Mouse (Mus musculus) heart, embryonic 16.5 days (tissue): ENCODE measurements around the gene Selenoi. TPM values are rescaled to one million over a fixed set of nuclear protein-coding genes. Genes with fewer than 3 reads are reported as not detected.
A peak's percentile ranks its signal among the peaks of the same experiment; 100 is the strongest.

ENCODE experiments used
- ATAC-seq: fragments of 200-750 bp; cut with Nextera tagmentation; replicated peaks from 2 replicates; pipeline ENCODE4 v1.8.0; 2017; ENCODE audit warnings: moderate number of reproducible peaks; ENCODE audit not compliant: insufficient read depth, low FRiP score; ENCODE audit errors: extremely low read depth
- H3K27ac ChIP-seq: fragments of 300-500 bp; sonication (generic); 2 replicates; pipeline ENCODE4 v1.5.1; 2014; ENCODE audit warnings: mild to moderate bottlenecking, low read length, control low read depth, moderate library complexity
- H3K27me3 ChIP-seq: fragments of 300-500 bp; sonication (generic); 2 replicates; pipeline ENCODE4 v1.6.1; 2014; ENCODE audit warnings: low read length, mixed read lengths; ENCODE audit not compliant: control insufficient read depth, insufficient read depth
- H3K36me3 ChIP-seq: fragments of 300-500 bp; sonication (generic); 2 replicates; pipeline ENCODE4 v1.6.1; 2014; ENCODE audit not compliant: control insufficient read depth, insufficient read depth
- H3K4me1 ChIP-seq: fragments of 300-500 bp; sonication (generic); 2 replicates; pipeline ENCODE4 v1.6.1; 2014; ENCODE audit warnings: low read length, mixed read lengths; ENCODE audit not compliant: control insufficient read depth, insufficient read depth
- H3K4me2 ChIP-seq: fragments of 300-500 bp; sonication (generic); 2 replicates; pipeline ENCODE4 v1.6.1; 2014; ENCODE audit warnings: low read depth, mild to moderate bottlenecking, control low read depth, low read length
- H3K4me3 ChIP-seq: fragments of 300-500 bp; sonication (generic); 2 replicates; pipeline ENCODE4 v1.5.1; 2014; ENCODE audit warnings: mild to moderate bottlenecking, control low read depth, low read length
- H3K9ac ChIP-seq: fragments of 300-500 bp; sonication (generic); 2 replicates; pipeline ENCODE4 v1.6.1; 2014; ENCODE audit warnings: low read length, control low read depth
- H3K9me3 ChIP-seq: fragments of 300-500 bp; sonication (generic); replicated peaks from 2 replicates; pipeline ENCODE4 v1.6.1; 2016; ENCODE audit warnings: low read length; ENCODE audit not compliant: control insufficient read depth
- WGBS: fragments of 180-500 bp; shearing (Covaris S2); extraction: QIAGEN DNeasy Blood & Tissue Kit; methylation state at CpG from one replicate; pipeline ENCODE4 v1.1.7; 2014; 5-methylcytosine and 5-hydroxymethylcytosine counted together
- polyA plus RNA-seq: library from polyadenylated mRNA; unstranded; fragments of >200 nt; fragmentation: Nextera tagmentation; extraction: Ambion mirVana; gene quantifications from 2 replicates; pipeline ENCODE4 v1.2.1, GENCODE M21; 2015

Selenoi gene
- polyA plus RNA-seq, 1 experiment from 2014 or later: 12.8 TPM

DNA sequence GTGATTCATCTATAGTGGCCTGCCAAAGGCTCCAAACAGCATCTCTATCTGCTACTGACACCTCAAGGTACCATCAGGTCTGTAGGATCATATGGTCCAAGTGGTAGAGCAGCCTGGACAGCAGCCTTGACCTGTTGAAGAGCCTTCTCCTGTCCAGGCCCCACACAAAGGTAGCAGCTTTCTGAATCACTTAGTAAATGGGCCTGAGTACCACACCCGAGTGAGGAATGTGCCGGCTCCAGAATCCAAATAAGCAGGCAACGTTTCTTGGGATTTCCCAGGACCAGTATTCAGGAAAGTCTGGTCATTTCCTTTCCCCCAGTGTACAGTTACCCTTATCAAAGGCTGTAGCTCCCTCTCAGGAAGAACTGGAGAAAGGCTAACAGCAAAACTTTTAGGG is 46.6 kb downstream of the Selenoi start:
- WGBS: 50% methylated on average over 3 of the region's 3 CpGs
- H3K27ac ChIP-seq: no peak overlapping the region

DNA sequence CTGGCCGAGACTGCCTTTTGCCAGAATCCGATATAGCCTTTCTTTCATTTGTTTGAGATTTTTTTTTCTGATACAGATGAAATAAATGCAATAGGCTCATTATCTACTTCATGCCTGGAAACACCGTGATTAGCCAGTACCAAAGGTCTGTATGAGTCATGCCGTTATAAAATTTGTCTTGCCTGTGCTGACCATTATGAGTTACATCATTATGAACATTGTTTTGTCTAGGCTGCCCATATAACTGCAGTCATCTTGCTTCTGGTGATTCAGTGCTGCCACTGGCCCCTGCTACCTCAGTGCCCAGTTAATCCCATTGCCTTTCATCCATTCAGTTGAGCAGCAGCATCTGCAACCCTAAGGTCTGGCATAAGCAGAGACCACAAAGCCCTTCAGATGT is 47.1 kb downstream of the Selenoi start:
- no peak overlapping the region for H3K9ac ChIP-seq
- no peak overlapping the region for H3K4me2 ChIP-seq
- ATAC-seq: no peak
- H3K4me1 ChIP-seq: peaks cover 2% of the 10 kb centered on the region; the same call in 1 of the 2 replicates
- H3K9me3 ChIP-seq: no peaks in the 10 kb centered on the region
- 72% methylated on average over 4 of the region's 4 CpGs for WGBS
- no peaks in the 10 kb centered on the region for H3K27me3 ChIP-seq
- no peaks in the 10 kb centered on the region for H3K36me3 ChIP-seq
- H3K4me3 ChIP-seq: no peak overlapping the region
- no peak overlapping the region for H3K27ac ChIP-seq

More for the DNA sequence above, 46.6 kb downstream of the Selenoi start:
- Histone ChIP-seq H3K4me3 (no peak overlapping the region), H3K9ac (no peak overlapping the region), H3K27me3 (no peaks in the 10 kb centered on the region), H3K4me2 (no peak overlapping the region), H3K4me1 (peaks cover 2% of the 10 kb centered on the region; the same call in 1 of the 2 replicates), H3K36me3 (no peaks in the 10 kb centered on the region), H3K9me3 (no peaks in the 10 kb centered on the region)
- ATAC-seq: no peak

- no peaks in the 10 kb centered on the region for H3K36me3 ChIP-seq
- H3K27me3 ChIP-seq: no peaks in the 10 kb centered on the region
- H3K4me1 ChIP-seq: peaks cover 2% of the 10 kb centered on the region; the same call in 1 of the 2 replicates
- peak overlapping the region; percentile 72; the same call in 1 of the 2 replicates for H3K4me2 ChIP-seq
- no peak overlapping the region for H3K27ac ChIP-seq
- no peak for ATAC-seq
- H3K9me3 ChIP-seq: peaks cover 5% of the 10 kb centered on the region
- peak overlapping the region; percentile 46 for H3K4me3 ChIP-seq
- H3K9ac ChIP-seq: no peak overlapping the region; the same call in 1 of the 2 replicates
- 34% methylated on average over 8 of the region's 9 CpGs for WGBS
Measured at GRCm38 (mm10) chr5:30280864-30281263, 48.5 kb downstream of the Selenoi start.

- Histone ChIP-seq H3K4me1 (peaks cover 2% of the 10 kb centered on the region; the same call in 1 of the 2 replicates), H3K36me3 (no peaks in the 10 kb centered on the region), H3K4me2 (peak within 1 kb of the TSS; percentile 72), H3K27me3 (no peaks in the 10 kb centered on the region), H3K27ac (no peak within 1 kb of the TSS), H3K9me3 (peaks cover 5% of the 10 kb centered on the region), H3K9ac (peak within 1 kb of the TSS; percentile 35; the same call in 1 of the 2 replicates), H3K4me3 (peak within 1 kb of the TSS; percentile 46)
- peak; percentile 81 for ATAC-seq
- 6% methylated on average over 25 of the region's 26 CpGs for WGBS
Measured at GRCm38 (mm10) chr5:30281291-30281732, 48.9 kb downstream of the Selenoi start, which contains the start of gene Drc1. TSS of gene Drc1 (plus strand) at chr5:30281388.

DNA sequence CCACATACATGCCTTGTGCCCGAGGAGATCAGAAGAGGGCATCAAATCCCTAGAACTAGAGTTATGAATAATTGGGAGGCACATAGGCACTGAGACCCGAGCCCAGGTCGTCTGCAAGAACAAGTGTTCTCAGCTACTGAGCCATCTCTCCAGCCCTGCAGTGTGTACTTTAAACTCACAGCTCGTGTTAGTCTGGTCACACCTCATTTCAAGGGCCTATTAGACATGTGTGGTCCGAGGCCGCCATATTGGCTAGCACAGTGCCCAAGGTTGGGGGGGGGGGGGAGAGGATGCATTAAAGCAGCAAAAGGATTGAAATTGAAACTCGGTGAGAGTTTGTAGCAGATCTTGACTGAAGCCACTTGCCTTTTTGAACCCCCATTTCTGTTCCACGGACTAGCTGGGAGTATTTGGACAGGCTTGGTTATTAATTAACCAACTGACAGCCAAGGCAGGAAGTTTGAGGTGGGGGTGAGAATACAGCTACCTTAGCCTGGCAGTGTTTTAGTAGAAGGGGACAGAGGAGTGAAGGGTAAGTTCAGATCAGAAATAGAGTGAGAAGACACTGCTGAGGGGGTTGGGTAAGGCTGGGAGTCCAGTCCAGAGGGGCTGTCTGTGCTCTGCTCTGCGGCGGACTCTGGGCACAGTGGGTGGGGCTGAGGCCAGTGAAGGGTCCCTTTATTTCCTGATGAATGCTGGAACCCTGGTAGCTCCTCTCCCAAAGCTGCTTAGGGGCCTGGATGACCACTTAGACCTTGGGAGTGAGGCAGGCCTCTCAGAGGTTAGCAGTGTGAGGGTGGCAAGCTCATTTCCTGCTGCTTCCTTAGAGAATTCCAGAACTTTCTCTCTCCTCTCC is 53.8 kb downstream of the Selenoi start:
- Histone ChIP-seq H3K4me3 (no peak overlapping the region), H3K9ac (no peak overlapping the region), H3K36me3 (no peaks in the 10 kb centered on the region), H3K4me2 (no peak overlapping the region), H3K27ac (no peak overlapping the region), H3K9me3 (peaks cover 5% of the 10 kb centered on the region), H3K4me1 (no peaks in the 10 kb centered on the region; the same call in 1 of the 2 replicates), H3K27me3 (no peaks in the 10 kb centered on the region)
- no peak for ATAC-seq
- WGBS: 76% methylated on average over 10 of the region's 10 CpGs

GRCm38 (mm10) chr5:30287106-30287882 is 54.9 kb downstream of the Selenoi start:
- peaks cover 5% of the 10 kb centered on the region for H3K9me3 ChIP-seq
- H3K4me2 ChIP-seq: no peak overlapping the region
- H3K27ac ChIP-seq: no peak overlapping the region
- no peaks in the 10 kb centered on the region for H3K4me1 ChIP-seq
- 58% methylated on average over 9 of the region's 9 CpGs for whole genome bisulfite sequencing
- no peaks in the 10 kb centered on the region for H3K36me3 ChIP-seq
- no peaks in the 10 kb centered on the region for H3K27me3 ChIP-seq
- no peak overlapping the region for H3K9ac ChIP-seq
- ATAC-seq: no peak
- H3K4me3 ChIP-seq: no peak overlapping the region

Other genes with a start within 250 kb of the Selenoi start
- 0.09 TPM in 1 of 2 replicates, not detected in the other for gene Il6, start 219.5 kb upstream of the Selenoi start, polyA plus RNA-seq
- 99.3 and 110 TPM in 2 replicates for gene Tyms, start 159.0 kb upstream of the Selenoi start, polyA plus RNA-seq
- gene Garem2, start 127.4 kb upstream of the Selenoi start, polyA plus RNA-seq: 0.12 and 0.20 TPM in 2 replicates
- gene 3110082J24Rik, start 126.5 kb upstream of the Selenoi start, polyA plus RNA-seq: not detected in 2 replicates
- 349 and 361 TPM in 2 replicates for gene Hadha, start 77.4 kb upstream of the Selenoi start, polyA plus RNA-seq
- 490 and 509 TPM in 2 replicates for gene Hadhb, start 77.3 kb upstream of the Selenoi start, polyA plus RNA-seq
- 0.33 and 0.44 TPM in 2 replicates for gene Adgrf3, start 26.9 kb upstream of the Selenoi start, polyA plus RNA-seq
- 1.7 and 3.3 TPM in 2 replicates for gene Drc1, start 48.8 kb downstream of the Selenoi start, polyA plus RNA-seq
- 0.16 and 0.17 TPM in 2 replicates for gene Otof, start 229.4 kb downstream of the Selenoi start, polyA plus RNA-seq
- gene 1700001C02Rik, start 233.5 kb downstream of the Selenoi start, polyA plus RNA-seq: 0.95 and 1.00 TPM in 2 replicates